Mouse (Mus musculus): ENCODE measurements around the gene Fam227a. TPM values are rescaled to one million over a fixed set of nuclear protein-coding genes. Genes with fewer than 3 reads are reported as not detected.

Gene Fam227a
- total RNA-seq, 2 experiments from 2014 or later = 2.3 to 6.5 TPM

Other genes starting within 250 kb of the Fam227a start
- gene Csnk1e, start 203.4 kb downstream of the Fam227a start, total RNA-seq (2014; fragmentation: Nextera tagmentation) = 63.6 and 79.1 TPM in 2 replicates
- gene Csnk1e, start 203.4 kb downstream of the Fam227a start, total RNA-seq (2017) = 31.3 and 31.6 TPM in 2 replicates
- not detected in 2 replicates for gene Kcnj4, start 153.7 kb downstream of the Fam227a start, total RNA-seq (2014; fragmentation: Nextera tagmentation)
- not detected in 2 replicates for gene Kcnj4, start 153.7 kb downstream of the Fam227a start, total RNA-seq (2017)
- gene Kdelr3, start 142.5 kb downstream of the Fam227a start, total RNA-seq (2014; fragmentation: Nextera tagmentation) = 0.38 TPM in 1 of 2 replicates, not detected in the other
- 0.56 TPM in 1 of 2 replicates, not detected in the other for gene Kdelr3, start 142.5 kb downstream of the Fam227a start, total RNA-seq (2017)
- gene Ddx17, start 112.2 kb downstream of the Fam227a start, total RNA-seq (2014; fragmentation: Nextera tagmentation) = 159 and 203 TPM in 2 replicates
- gene Ddx17, start 112.2 kb downstream of the Fam227a start, total RNA-seq (2017) = 124 and 142 TPM in 2 replicates
- 2.1 and 5.4 TPM in 2 replicates for gene Dmc1, start 53.8 kb downstream of the Fam227a start, total RNA-seq (2014; fragmentation: Nextera tagmentation)
- gene Dmc1, start 53.8 kb downstream of the Fam227a start, total RNA-seq (2017) = 4.8 and 4.9 TPM in 2 replicates
- gene Cby1, start 243 bp upstream of the Fam227a start, total RNA-seq (2014; fragmentation: Nextera tagmentation) = 17.9 and 35.2 TPM in 2 replicates
- 32.0 and 45.5 TPM in 2 replicates for gene Cby1, start 243 bp upstream of the Fam227a start, total RNA-seq (2017)
- gene Tomm22, start 11.9 kb upstream of the Fam227a start, total RNA-seq (2014; fragmentation: Nextera tagmentation) = 146 and 147 TPM in 2 replicates
- 88.0 and 117 TPM in 2 replicates for gene Tomm22, start 11.9 kb upstream of the Fam227a start, total RNA-seq (2017)
- gene Josd1, start 29.0 kb upstream of the Fam227a start, total RNA-seq (2014; fragmentation: Nextera tagmentation) = 22.7 and 24.9 TPM in 2 replicates
- 19.2 and 23.6 TPM in 2 replicates for gene Josd1, start 29.0 kb upstream of the Fam227a start, total RNA-seq (2017)
- 45.8 and 52.4 TPM in 2 replicates for gene Gtpbp1, start 31.9 kb upstream of the Fam227a start, total RNA-seq (2014; fragmentation: Nextera tagmentation)
- 47.0 and 59.9 TPM in 2 replicates for gene Gtpbp1, start 31.9 kb upstream of the Fam227a start, total RNA-seq (2017)
- 120 and 133 TPM in 2 replicates for gene Sun2, start 83.6 kb upstream of the Fam227a start, total RNA-seq (2014; fragmentation: Nextera tagmentation)
- 227 and 268 TPM in 2 replicates for gene Sun2, start 83.6 kb upstream of the Fam227a start, total RNA-seq (2017)
- 9.5 and 27.7 TPM in 2 replicates for gene Dnal4, start 118.9 kb upstream of the Fam227a start, total RNA-seq (2014; fragmentation: Nextera tagmentation)
- gene Dnal4, start 118.9 kb upstream of the Fam227a start, total RNA-seq (2017) = 11.6 and 13.5 TPM in 2 replicates
- gene Nptxr, start 145.8 kb upstream of the Fam227a start, total RNA-seq (2014; fragmentation: Nextera tagmentation) = 0.52 and 0.85 TPM in 2 replicates
- gene Nptxr, start 145.8 kb upstream of the Fam227a start, total RNA-seq (2017) = 0.04 and 0.31 TPM in 2 replicates
- not detected in 2 replicates for gene Npcd, start 175.3 kb upstream of the Fam227a start, total RNA-seq (2014; fragmentation: Nextera tagmentation)
- not detected in 2 replicates for gene Npcd, start 175.3 kb upstream of the Fam227a start, total RNA-seq (2017)
- gene Cbx6, start 175.7 kb upstream of the Fam227a start, total RNA-seq (2014; fragmentation: Nextera tagmentation) = 10.6 and 13.5 TPM in 2 replicates
- 10.8 and 11.6 TPM in 2 replicates for gene Cbx6, start 175.7 kb upstream of the Fam227a start, total RNA-seq (2017)
- 213 and 215 TPM in 2 replicates for gene Apobec3, start 232.7 kb upstream of the Fam227a start, total RNA-seq (2014; fragmentation: Nextera tagmentation)
- 159 and 162 TPM in 2 replicates for gene Apobec3, start 232.7 kb upstream of the Fam227a start, total RNA-seq (2017)